Mouse (Mus musculus) spleen, postnatal 10 days (tissue): ENCODE measurements around the gene Taok3.

Source experiments
- DNase-seq, 2 experiments: peaks; one replicate each; pipeline ENCODE4 v3.0.0; 2021 to 2022; ENCODE audit warnings: low spot score in 2 of 2

Gene Taok3

GRCm38 (mm10) chr5:117143721-117144135, 23.8 kb downstream of the Taok3 start:
- DNase-seq: peak; percentile 37 to 68

- no peak for DNase-seq
Observed at GRCm38 (mm10) chr5:117146165-117146564, 26.2 kb downstream of the Taok3 start.

- no peak for DNase-seq
Observed at GRCm38 (mm10) chr5:117147187-117148095, 27.5 kb downstream of the Taok3 start.

- DNase-seq: no peak
Observed at GRCm38 (mm10) chr5:117149054-117149942, 29.4 kb downstream of the Taok3 start.

GRCm38 (mm10) chr5:117150068-117150467, 30.1 kb downstream of the Taok3 start:
- no peak for DNase-seq

GRCm38 (mm10) chr5:117152944-117153343, 33.0 kb downstream of the Taok3 start:
- no peak for DNase-seq

GRCm38 (mm10) chr5:117153527-117154091, 33.7 kb downstream of the Taok3 start:
- DNase-seq: no peak

GRCm38 (mm10) chr5:117158335-117159018, 38.5 kb downstream of the Taok3 start:
- DNase-seq: peak in 1 of 2 experiments; percentile 61

GRCm38 (mm10) chr5:117159326-117159725, 39.4 kb downstream of the Taok3 start:
- DNase-seq: no peak

GRCm38 (mm10) chr5:117159805-117160291, 39.9 kb downstream of the Taok3 start:
- DNase-seq: no peak

GRCm38 (mm10) chr5:117160499-117160898, 40.6 kb downstream of the Taok3 start:
- no peak for DNase-seq

GRCm38 (mm10) chr5:117163790-117164189, 43.9 kb downstream of the Taok3 start:
- no peak for DNase-seq

GRCm38 (mm10) chr5:117164516-117164915, 44.6 kb downstream of the Taok3 start:
- DNase-seq: no peak

GRCm38 (mm10) chr5:117164923-117165322, 45.0 kb downstream of the Taok3 start:
- DNase-seq: no peak

- DNase-seq: no peak
Observed at GRCm38 (mm10) chr5:117165946-117166345, 46.0 kb downstream of the Taok3 start.

GRCm38 (mm10) chr5:117166811-117167365, 47.0 kb downstream of the Taok3 start:
- DNase-seq: no peak

- no peak for DNase-seq
Observed at GRCm38 (mm10) chr5:117168351-117169100, 48.6 kb downstream of the Taok3 start.

- DNase-seq: no peak
Observed at GRCm38 (mm10) chr5:117174057-117174456, 54.1 kb downstream of the Taok3 start.

- DNase-seq: no peak
Observed at GRCm38 (mm10) chr5:117175896-117176295, 56.0 kb downstream of the Taok3 start.

- DNase-seq: peak in 1 of 2 experiments; percentile 39
Observed at GRCm38 (mm10) chr5:117178079-117178478, 58.1 kb downstream of the Taok3 start.
